Mouse (Mus musculus) thymus, adult 2 months (tissue): ENCODE measurements around the gene Ccdc69. TPM values are rescaled to one million over a fixed set of nuclear protein-coding genes. Genes with fewer than 3 reads are reported as not detected.
"Not testable (repeated sequence)": the region's sequence is repeated elsewhere in the genome, so short reads cannot be mapped to it uniquely, and the experiment has no call there.

Source experiments
- DNase-seq: peaks from one replicate; pipeline ENCODE4 v3.0.0; 2021
- H3K27ac ChIP-seq: fragments of 200-500 bp; 2 replicates; pipeline ENCODE4 v1.5.1; 2012; ENCODE audit warnings: low read length, control low read depth; ENCODE audit not compliant: control insufficient read depth, insufficient read depth
- H3K27me3 ChIP-seq: fragments of 200-500 bp; 2 replicates; pipeline ENCODE4 v1.6.1; 2012; ENCODE audit warnings: mild to moderate bottlenecking, low read length, moderate library complexity, mixed read lengths; ENCODE audit not compliant: control insufficient read depth, insufficient read depth
- H3K36me3 ChIP-seq: fragments of 200-500 bp; 2 replicates; pipeline ENCODE4 v1.6.1; 2012; ENCODE audit warnings: mild to moderate bottlenecking, low read length, moderate library complexity; ENCODE audit not compliant: control insufficient read depth, insufficient read depth
- H3K4me1 ChIP-seq: fragments of 200-500 bp; replicated peaks from 2 replicates; pipeline ENCODE4 v1.6.1; 2012; ENCODE audit warnings: low read length; ENCODE audit not compliant: control insufficient read depth, insufficient read depth
- H3K4me3 ChIP-seq: fragments of 200-500 bp; 2 replicates; pipeline ENCODE4 v1.5.1; 2012; ENCODE audit warnings: mild to moderate bottlenecking, low read length, control low read depth, moderate library complexity; ENCODE audit not compliant: control insufficient read depth, insufficient read depth
- CTCF ChIP-seq: fragments of 200-500 bp; IDR thresholded peaks from 2 replicates; pipeline ENCODE4 v1.5.1; 2012; ENCODE audit warnings: mild to moderate bottlenecking, control low read depth, low read length, moderate library complexity, borderline replicate concordance; ENCODE audit not compliant: control insufficient read depth, poor library complexity, insufficient read depth; ENCODE audit errors: extremely low read depth
- POLR2A ChIP-seq: fragments of 200-500 bp; IDR thresholded peaks from 2 replicates; pipeline ENCODE4 v1.6.1; 2012; ENCODE audit warnings: mild to moderate bottlenecking, low read length, control low read depth, moderate library complexity; ENCODE audit not compliant: control insufficient read depth, poor library complexity, insufficient read depth; ENCODE audit errors: extremely low read depth
- WGBS: fragments of 180-500 bp; shearing (Covaris S2); methylation state at CpG from one replicate; pipeline ENCODE4 v1.1.7; 2018; 5-methylcytosine and 5-hydroxymethylcytosine counted together
- polyA plus RNA-seq: library from polyadenylated mRNA; depleted of rRNA; stranded (reverse); fragments of >200 nt; gene quantifications from 2 replicates; pipeline ENCODE4 v1.2.3, GENCODE M21; 2012

Gene Ccdc69
- polyA plus RNA-seq, 1 experiment = 16.5 TPM

DNA sequence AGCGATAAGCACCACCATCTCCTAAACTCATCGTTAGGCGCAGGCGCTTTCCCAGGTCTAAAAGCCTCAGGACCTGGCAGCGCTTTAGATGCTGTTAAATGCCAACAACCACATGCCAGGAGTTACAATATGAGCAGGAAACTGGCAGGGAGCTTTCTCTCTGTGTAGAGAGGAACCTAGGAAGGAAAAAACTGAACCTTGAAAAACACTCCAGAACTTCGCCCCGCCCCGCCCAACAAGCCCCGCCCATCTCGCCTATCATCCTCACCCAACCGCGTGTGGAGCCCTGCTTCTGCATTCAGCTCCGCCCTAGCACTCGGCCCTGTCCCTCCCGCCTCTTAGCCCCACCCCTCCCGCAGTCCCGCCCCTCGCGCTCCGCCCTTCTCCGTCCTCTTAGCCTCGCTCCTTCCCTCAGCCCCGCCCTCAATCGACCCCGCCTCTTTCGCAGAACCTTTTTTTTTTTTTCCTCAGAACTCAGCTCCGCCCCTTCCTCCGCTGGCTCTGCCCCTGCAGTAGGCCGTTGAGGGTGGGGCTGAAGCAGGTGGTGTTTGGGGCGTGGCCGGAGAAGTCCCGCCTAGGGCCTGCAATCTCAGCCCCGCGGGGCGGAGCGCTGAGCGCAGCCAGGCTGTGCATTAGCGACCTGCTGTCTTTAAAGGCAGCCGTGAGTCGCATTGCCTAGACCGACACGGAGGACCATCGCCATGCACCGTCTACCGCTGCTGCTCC lies 19.7 kb upstream of the Ccdc69 start, which contains the start of gene Gm2a:
Gm2a (plus strand) TSS at position 653 of the 726 bp plus-strand sequence.
- peak within 1 kb of the TSS; percentile 86 for H3K4me3 ChIP-seq
- peaks cover 18% of the 10 kb centered on the region for H3K4me1 ChIP-seq
- DNase-seq = peak; percentile 95
- TF ChIP-seq POLR2A (0 out of 2 replicates have a peak, but pooled peaks have one; percentile 54), CTCF (peak; percentile 46; the same call in 1 of the 2 replicates)
- 1% methylated on average over 45 of the region's 45 CpGs for WGBS
- no peaks in the 10 kb centered on the region for H3K27me3 ChIP-seq
- peak within 1 kb of the TSS; percentile 88 for H3K27ac ChIP-seq
- H3K36me3 ChIP-seq = no peaks in the 10 kb centered on the region

DNA sequence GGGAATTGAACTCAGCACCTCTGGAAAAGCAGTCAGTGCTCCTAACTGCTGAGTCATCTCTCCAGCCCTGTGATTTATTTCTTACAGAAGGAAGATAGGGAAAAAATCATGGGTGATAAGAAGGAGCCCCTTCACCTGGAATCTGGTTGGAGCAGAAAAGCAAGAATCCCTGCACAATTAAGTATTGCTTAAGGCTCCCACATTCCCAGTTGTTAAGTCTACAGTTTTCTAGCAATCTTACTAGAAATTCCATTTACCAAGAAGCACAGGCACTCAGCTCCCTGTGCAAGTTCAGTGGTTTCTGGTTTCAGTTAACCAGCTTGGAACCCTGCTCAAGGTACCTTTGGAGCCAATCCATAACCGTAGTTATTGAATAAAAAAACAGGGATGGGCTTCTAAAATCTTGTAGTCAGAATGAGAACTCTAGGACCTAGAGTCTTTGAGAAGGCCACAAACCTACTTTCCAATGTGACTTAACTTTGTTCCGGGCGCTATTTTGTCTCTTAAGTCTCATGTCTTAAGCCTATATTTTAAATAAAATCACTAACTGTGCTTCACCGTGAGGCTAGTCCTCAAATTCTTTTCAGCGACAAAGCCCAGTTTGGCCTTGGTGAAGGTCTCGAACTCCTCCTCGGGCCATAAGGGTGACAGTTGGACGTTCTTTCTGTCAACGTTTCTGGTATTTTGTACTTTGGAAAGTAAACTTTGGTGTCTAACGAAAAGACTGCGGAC lies 19.0 kb upstream of the Ccdc69 start:
- Histone ChIP-seq H3K27ac (peak overlapping the region; percentile 88), H3K4me1 (peaks cover 18% of the 10 kb centered on the region), H3K36me3 (no peaks in the 10 kb centered on the region), H3K4me3 (peak overlapping the region; percentile 44), H3K27me3 (no peaks in the 10 kb centered on the region)
- no peak for TF ChIP-seq POLR2A
- TF ChIP-seq CTCF = no peak
- no peak for DNase-seq
- WGBS = 31% methylated on average over 11 of the region's 11 CpGs

DNA sequence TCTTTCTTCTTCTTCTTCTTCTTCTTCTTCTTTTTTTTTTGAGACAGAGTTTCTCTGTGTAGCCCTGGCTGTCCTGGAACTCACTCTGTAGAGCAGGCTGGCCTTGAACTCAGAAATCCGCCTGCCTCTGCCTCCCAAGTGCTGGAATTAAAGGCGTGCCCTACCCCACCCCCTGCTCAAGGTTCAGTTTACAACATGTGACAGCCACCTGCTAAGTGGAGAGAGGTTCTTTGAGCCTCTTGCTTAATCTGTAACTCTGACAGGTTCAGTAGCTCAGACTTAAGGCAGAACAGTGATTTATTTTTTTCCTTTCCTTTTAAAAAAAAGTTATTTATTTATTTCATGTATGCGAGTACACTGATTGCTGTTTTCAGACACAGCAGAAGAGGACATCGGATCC lies 18.4 kb upstream of the Ccdc69 start:
- not testable (repeated sequence) for H3K4me3 ChIP-seq, H3K27me3 ChIP-seq, H3K36me3 ChIP-seq, H3K27ac ChIP-seq, DNase-seq
- peaks cover 18% of the 10 kb centered on the region for H3K4me1 ChIP-seq
- 89% methylated on average over 4 of the region's 4 CpGs for WGBS

DNA sequence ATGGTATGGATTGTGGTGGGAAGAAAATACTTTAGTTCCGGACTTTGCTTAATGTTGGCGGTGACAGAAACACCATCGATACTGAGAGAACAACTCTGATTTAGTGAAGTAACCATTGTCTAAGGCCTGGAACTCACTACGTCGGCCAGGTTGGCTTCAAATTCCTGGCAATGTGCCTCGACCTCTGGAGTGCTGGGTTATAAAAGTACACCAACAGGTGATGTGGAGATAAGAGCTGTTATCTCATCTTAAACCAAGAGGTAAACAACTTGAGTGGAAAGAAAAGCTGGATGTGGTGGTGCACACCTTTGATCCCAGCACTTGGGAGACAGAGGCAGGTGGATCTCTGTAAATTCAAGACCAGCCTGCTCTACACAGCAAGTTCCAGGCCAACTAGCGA lies 15.2 kb upstream of the Ccdc69 start:
- no peaks in the 10 kb centered on the region for H3K36me3 ChIP-seq
- H3K27ac ChIP-seq = no peak overlapping the region
- DNase-seq = no peak
- H3K4me1 ChIP-seq = peaks cover 8% of the 10 kb centered on the region
- no peak overlapping the region for H3K4me3 ChIP-seq
- no peaks in the 10 kb centered on the region for H3K27me3 ChIP-seq
- WGBS = 89% methylated on average over 7 of the region's 7 CpGs
- TF ChIP-seq POLR2A = no peak
- TF ChIP-seq CTCF = no peak

DNA sequence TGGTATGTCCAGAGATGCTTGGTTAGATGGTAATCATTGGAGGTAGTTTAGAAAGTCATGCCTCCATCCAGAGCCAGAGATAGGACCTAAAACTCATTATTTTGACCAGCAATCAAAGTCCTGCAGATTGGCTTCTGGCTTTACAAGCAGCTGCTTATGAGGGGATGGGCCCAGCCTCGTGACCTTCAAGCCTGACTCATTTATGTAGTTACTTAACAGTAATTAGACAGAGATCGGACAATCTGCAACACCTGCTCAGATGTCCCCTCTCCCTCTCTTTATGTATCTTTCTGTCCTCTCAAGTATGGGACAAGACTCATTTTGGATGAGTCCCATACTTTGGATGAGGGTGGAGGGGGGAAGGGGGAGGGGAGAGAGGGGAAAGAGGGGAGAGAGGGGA lies 12.0 kb upstream of the Ccdc69 start:
- Histone ChIP-seq H3K4me1 (peaks cover 5% of the 10 kb centered on the region; the same call in 1 of the 2 replicates), H3K4me3 (no peak overlapping the region), H3K27ac (no peak overlapping the region), H3K36me3 (no peaks in the 10 kb centered on the region), H3K27me3 (no peaks in the 10 kb centered on the region)
- WGBS = 84% methylated on average over 2 of the region's 2 CpGs
- TF ChIP-seq CTCF (no peak), POLR2A (no peak)
- no peak for DNase-seq

DNA sequence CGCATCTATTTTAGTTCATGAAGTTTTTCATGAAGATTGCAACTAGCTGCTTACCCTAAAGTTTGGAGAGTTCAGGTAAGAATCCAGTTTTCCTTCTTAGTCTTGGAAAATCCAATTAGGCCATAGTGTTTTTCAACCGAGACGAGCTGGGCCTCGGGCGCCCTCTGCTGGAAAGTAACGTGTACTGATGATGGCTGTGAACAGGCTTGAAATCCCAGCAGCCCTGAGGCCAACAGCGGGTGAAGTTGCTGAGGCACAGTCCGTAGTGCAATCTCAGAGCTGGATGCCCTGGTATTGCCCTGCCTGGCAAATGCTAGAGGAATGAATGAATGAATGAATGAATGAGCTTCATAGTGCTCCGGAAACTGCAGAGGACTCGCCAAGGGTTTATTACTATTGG lies 9.1 kb upstream of the Ccdc69 start:
- no peak overlapping the region for H3K4me3 ChIP-seq
- peak; percentile 55 for DNase-seq
- 26% methylated on average over 10 of the region's 10 CpGs for WGBS
- no peak overlapping the region for H3K27ac ChIP-seq
- H3K27me3 ChIP-seq = no peaks in the 10 kb centered on the region
- TF ChIP-seq CTCF = peak; percentile 82; the same call in 1 of the 2 replicates
- TF ChIP-seq POLR2A = no peak
- peaks cover 11% of the 10 kb centered on the region for H3K4me1 ChIP-seq
- no peaks in the 10 kb centered on the region for H3K36me3 ChIP-seq
